Mouse (Mus musculus) midbrain, postnatal 0 days (tissue): ENCODE data around the gene Lilra6. TPM values are rescaled to one million over a fixed set of nuclear protein-coding genes. Genes with fewer than 3 reads are reported as not detected.
"Not testable (repeated sequence)": the region's sequence is repeated elsewhere in the genome, so short reads cannot be mapped to it uniquely, and the experiment has no call there.

Source experiments
- ATAC-seq: fragments of 200-750 bp; cut with Nextera tagmentation; 2 replicates; pipeline ENCODE4 v1.8.0; 2017; ENCODE audit warnings: moderate number of reproducible peaks, mild to moderate bottlenecking, moderate TSS enrichment, moderate library complexity; ENCODE audit not compliant: low FRiP score
- DNase-seq: peaks from one replicate; pipeline ENCODE4 v3.0.0-alpha.2; 2015; ENCODE audit warnings: low spot score
- H3K27ac ChIP-seq: fragments of 300-500 bp; sonication (generic); 2 replicates; pipeline ENCODE4 v1.5.1; 2014; ENCODE audit warnings: low read depth, mild to moderate bottlenecking, low read length, mixed read lengths
- H3K27me3 ChIP-seq: fragments of 300-500 bp; sonication (generic); 2 replicates; pipeline ENCODE4 v1.6.1; 2014; ENCODE audit warnings: low read length, control low read depth, mixed read lengths; ENCODE audit not compliant: insufficient read depth
- H3K36me3 ChIP-seq: fragments of 300-500 bp; sonication (generic); 2 replicates; pipeline ENCODE4 v1.6.1; 2014; ENCODE audit warnings: low read length, control low read depth, mixed read lengths; ENCODE audit not compliant: insufficient read depth
- H3K4me1 ChIP-seq: fragments of 300-500 bp; sonication (generic); 2 replicates; pipeline ENCODE4 v1.6.1; 2014; ENCODE audit warnings: mild to moderate bottlenecking, control low read depth, antibody characterized with exemption, low read length, mixed read lengths; ENCODE audit not compliant: insufficient read depth
- H3K4me2 ChIP-seq: fragments of 300-500 bp; sonication (generic); 2 replicates; pipeline ENCODE4 v1.6.1; 2014; ENCODE audit warnings: low read depth, mild to moderate bottlenecking, low read length, mixed read lengths; ENCODE audit not compliant: poor library complexity, severe bottlenecking
- H3K4me3 ChIP-seq: fragments of 300-500 bp; sonication (generic); 2 replicates; pipeline ENCODE4 v1.5.1; 2014; ENCODE audit warnings: low read depth, mild to moderate bottlenecking, low read length, moderate library complexity
- H3K9ac ChIP-seq: fragments of 300-500 bp; sonication (generic); replicated peaks from 2 replicates; pipeline ENCODE4 v1.6.1; 2014; ENCODE audit warnings: mild to moderate bottlenecking, low read length, moderate library complexity, mixed read lengths; ENCODE audit not compliant: poor library complexity, severe bottlenecking
- H3K9me3 ChIP-seq: fragments of 300-500 bp; sonication (generic); 2 replicates; pipeline ENCODE4 v1.6.1; 2016; ENCODE audit warnings: low read length, control low read depth
- CTCF ChIP-seq: IDR thresholded peaks from 2 replicates; pipeline ENCODE4 v1.5.1; 2016; ENCODE audit warnings: antibody characterized with exemption, mild to moderate bottlenecking
- WGBS: fragments of 180-500 bp; shearing (Covaris S2); extraction: QIAGEN DNeasy Blood & Tissue Kit; methylation state at CpG from one replicate; pipeline ENCODE4 v1.1.7; 2014; 5-methylcytosine and 5-hydroxymethylcytosine counted together
- polyA plus RNA-seq: library from polyadenylated mRNA; unstranded; fragments of >200 nt; fragmentation: Nextera tagmentation; extraction: Ambion mirVana; gene quantifications from 2 replicates; pipeline ENCODE4 v1.2.1, GENCODE M21; 2015
- total RNA-seq: library from RNA; depleted of rRNA; stranded (reverse); fragments of >200 nt; gene quantifications from 2 replicates; pipeline ENCODE4 v1.2.3, GENCODE M21; 2014; rRNA removed

Gene Lilra6
- total RNA-seq (0.61 TPM in 1 of 2 replicates, not detected in the other), polyA plus RNA-seq (not detected in 2 replicates)

GRCm38 (mm10) chr7:3915387-3915786 lies at the start of gene Lilra6:
Gene Lilra6 (minus strand): TSS chr7:3915503.
- H3K27ac ChIP-seq, H3K4me2 ChIP-seq, H3K4me3 ChIP-seq, H3K9me3 ChIP-seq, ATAC-seq, H3K9ac ChIP-seq, DNase-seq, H3K4me1 ChIP-seq, H3K27me3 ChIP-seq, H3K36me3 ChIP-seq: not testable (repeated sequence)
- 70% methylated on average over 2 of the region's 2 CpGs for WGBS

DNA sequence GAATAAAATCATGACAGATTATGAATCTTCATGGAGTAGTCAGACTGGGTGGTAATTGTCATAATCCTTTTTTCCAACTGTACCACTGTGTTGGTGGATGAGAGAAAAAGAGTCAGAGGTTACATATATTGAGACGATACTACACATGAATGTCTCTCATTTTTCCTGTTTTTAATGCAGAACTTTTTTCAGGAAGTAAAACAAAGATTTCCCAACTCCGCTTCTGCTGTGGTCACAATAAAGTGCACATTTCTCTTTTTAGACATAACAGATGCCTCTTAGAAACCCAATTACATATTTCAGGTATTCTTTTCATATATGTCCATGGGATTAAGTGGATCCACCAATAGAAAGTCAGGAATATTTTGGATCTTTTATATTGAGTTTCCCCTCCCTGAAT lies 46.7 kb upstream of the Lilra6 start:
- Histone ChIP-seq H3K4me3 (no peak overlapping the region), H3K27me3 (no peaks in the 10 kb centered on the region), H3K27ac (no peak overlapping the region), H3K36me3 (no peaks in the 10 kb centered on the region), H3K4me1 (no peaks in the 10 kb centered on the region), H3K9me3 (no peaks in the 10 kb centered on the region), H3K9ac (no peak overlapping the region), H3K4me2 (no peak overlapping the region)
- TF ChIP-seq CTCF = no peak
- WGBS = 93% methylated on average over 2 of the region's 2 CpGs
- no peak for ATAC-seq
- no peak for DNase-seq

GRCm38 (mm10) chr7:3957387-3957786 lies 42.1 kb upstream of the Lilra6 start:
- Histone ChIP-seq H3K4me1 (no peaks in the 10 kb centered on the region), H3K27ac (no peak overlapping the region), H3K9ac (no peak overlapping the region), H3K36me3 (no peaks in the 10 kb centered on the region), H3K9me3 (no peaks in the 10 kb centered on the region), H3K4me2 (no peak overlapping the region), H3K4me3 (no peak overlapping the region), H3K27me3 (no peaks in the 10 kb centered on the region)
- TF ChIP-seq CTCF = no peak
- DNase-seq = no peak
- 82% methylated on average over 3 of the region's 3 CpGs for WGBS
- no peak for ATAC-seq

DNA sequence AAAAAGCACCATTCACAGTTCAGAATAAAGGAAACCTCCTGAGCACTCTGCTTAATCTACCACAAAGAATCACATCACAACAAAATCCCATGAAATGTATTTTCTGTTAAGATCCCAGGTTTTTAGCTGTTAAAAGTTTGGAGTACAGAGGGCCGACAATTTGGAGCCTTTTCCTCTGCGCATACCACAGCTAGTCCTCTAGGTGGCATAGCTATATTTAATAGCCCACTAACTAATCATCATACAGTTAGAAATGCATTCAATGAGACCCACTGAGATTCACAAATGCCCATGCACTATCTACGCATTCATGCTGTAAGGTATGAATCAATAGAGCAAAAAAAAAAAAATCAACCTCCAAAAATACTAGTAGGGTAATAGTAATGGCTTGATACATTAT lies 33.9 kb upstream of the Lilra6 start:
- DNase-seq (peak; percentile 1), ATAC-seq (no peak)
- Histone ChIP-seq H3K9me3 (no peaks in the 10 kb centered on the region), H3K27me3 (no peaks in the 10 kb centered on the region), H3K9ac (no peak overlapping the region), H3K4me2 (no peak overlapping the region), H3K27ac (no peak overlapping the region), H3K4me3 (no peak overlapping the region), H3K36me3 (no peaks in the 10 kb centered on the region), H3K4me1 (no peaks in the 10 kb centered on the region)
- TF ChIP-seq CTCF = peak; percentile 28
- WGBS = 84% methylated on average over 3 of the region's 3 CpGs

GRCm38 (mm10) chr7:3948223-3948622 lies 32.9 kb upstream of the Lilra6 start:
- H3K27me3 ChIP-seq = no peaks in the 10 kb centered on the region
- no peaks in the 10 kb centered on the region for H3K36me3 ChIP-seq
- H3K4me3 ChIP-seq = no peak overlapping the region
- no peak for TF ChIP-seq CTCF
- ATAC-seq (no peak), DNase-seq (no peak)
- no peak overlapping the region for H3K4me2 ChIP-seq
- no peaks in the 10 kb centered on the region for H3K9me3 ChIP-seq
- 77% methylated on average over 4 of the region's 4 CpGs for WGBS
- H3K27ac ChIP-seq = no peak overlapping the region
- H3K4me1 ChIP-seq = no peaks in the 10 kb centered on the region
- no peak overlapping the region for H3K9ac ChIP-seq

DNA sequence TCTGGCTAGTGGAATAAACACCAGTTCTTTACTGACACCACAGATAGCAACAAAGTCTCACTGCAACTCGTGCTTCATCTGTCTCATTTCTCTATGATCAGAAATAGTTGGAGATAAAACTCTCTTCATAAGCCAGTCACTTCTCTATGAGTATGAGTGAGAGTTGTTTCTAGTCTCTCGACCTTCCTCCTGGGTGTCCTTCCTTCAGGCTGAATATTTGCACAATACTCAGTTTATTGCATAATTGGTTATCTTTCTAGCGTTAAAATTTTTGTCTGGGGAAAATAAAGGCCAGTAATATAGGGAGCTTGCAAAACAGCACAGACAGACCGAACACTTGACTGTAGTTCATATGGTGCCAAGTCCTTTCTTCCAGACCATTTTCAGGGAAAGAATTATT lies 30.8 kb upstream of the Lilra6 start:
- H3K36me3 ChIP-seq = no peaks in the 10 kb centered on the region
- no peak overlapping the region for H3K27ac ChIP-seq
- H3K9me3 ChIP-seq = no peaks in the 10 kb centered on the region
- no peak for DNase-seq
- no peak overlapping the region for H3K4me3 ChIP-seq
- no peak overlapping the region for H3K4me2 ChIP-seq
- H3K4me1 ChIP-seq = no peaks in the 10 kb centered on the region
- H3K27me3 ChIP-seq = no peaks in the 10 kb centered on the region
- no peak for ATAC-seq
- 76% methylated on average over 4 of the region's 4 CpGs for WGBS
- TF ChIP-seq CTCF = no peak
- no peak overlapping the region for H3K9ac ChIP-seq
